Comparison of ENCODE assay signal across 8 mouse cellular contexts in genomic region chr11:30209495-30209894, GRCm38 (mm10). TPM values are rescaled to one million over a fixed set of nuclear protein-coding genes. Genes with fewer than 3 reads are reported as not detected.
DNase-seq lines count a peak whose midpoint lies in the region; ATAC-seq lines count a peak whose summit lies in the region.

No protein-coding gene starts in this region.

- H3K4me2 ChIP-seq in hindbrain, embryonic 16.5 days (ENCODE audit: low read length), result no peak overlapping the region

- no peak for DNase-seq in hindbrain, embryonic 10.5 days (ENCODE audit: low spot score)
- DNase-seq in adrenal gland, postnatal 10 days, result peak; percentile 62
- DNase-seq in heart, postnatal 25 days (ENCODE audit: low spot score), result peak; percentile 17
- DNase-seq in lung, postnatal 10 days, result peak; percentile 33
- no peak for DNase-seq in thymus, postnatal 4 days
- no peak for DNase-seq in layer of hippocampus, adult 8-10 months (ENCODE audit: low spot score in 2 of 2)
- no peak for DNase-seq in thymus, postnatal 14 days

- H3K9ac ChIP-seq in hindbrain, embryonic 16.5 days (ENCODE audit: low read depth, low read length), result no peak overlapping the region

- intact Hi-C loops in heart, postnatal 25 days (cut with DNase I), result no loop called here

- no peaks in the 10 kb centered on the region for H3K9me3 ChIP-seq in hindbrain, embryonic 16.5 days (ENCODE audit: control insufficient read depth, low read length)
- no peaks in the 10 kb centered on the region for H3K9me3 ChIP-seq in hindbrain, embryonic 10.5 days

- H3K4me1 ChIP-seq in hindbrain, embryonic 16.5 days (ENCODE audit: control insufficient read depth, insufficient read depth, low read depth, low read length), result peaks cover 5% of the 10 kb centered on the region
- H3K4me1 ChIP-seq in hindbrain, embryonic 10.5 days (replicated peaks), result peaks cover 11% of the 10 kb centered on the region

- 38% methylated on average over 4 of the region's 4 CpGs for WGBS in hindbrain, embryonic 16.5 days
- 81% methylated on average over 4 of the region's 4 CpGs for WGBS in hindbrain, embryonic 10.5 days

- H3K36me3 ChIP-seq in hindbrain, embryonic 16.5 days (ENCODE audit: control insufficient read depth, insufficient read depth, low read length), result no peaks in the 10 kb centered on the region
- 0 out of 2 replicates have a peak, but pooled peaks cover 4% of the 10 kb centered on the region for H3K36me3 ChIP-seq in hindbrain, embryonic 10.5 days

- no peak overlapping the region for H3K4me3 ChIP-seq in hindbrain, embryonic 16.5 days (ENCODE audit: low read length)
- H3K4me3 ChIP-seq in hindbrain, embryonic 10.5 days, result no peak overlapping the region

- ATAC-seq in hindbrain, embryonic 16.5 days, result 0 out of 2 replicates have a peak, but pooled peaks have one; percentile 10

- H3K27me3 ChIP-seq in hindbrain, embryonic 16.5 days (replicated peaks; ENCODE audit: control insufficient read depth, insufficient read depth, low read length), result no peaks in the 10 kb centered on the region
- H3K27me3 ChIP-seq in hindbrain, embryonic 10.5 days (ENCODE audit: insufficient read depth, poor library complexity, severe bottlenecking), result no peaks in the 10 kb centered on the region

- H3K27ac ChIP-seq in hindbrain, embryonic 16.5 days (ENCODE audit: low read depth, low read length), result no peak overlapping the region
- no peak overlapping the region for H3K27ac ChIP-seq in hindbrain, embryonic 10.5 days

RNA-seq across cellular contexts. Expression of gene Sptbn1, which starts 58.5 kb away (rescaled TPM):
- 182 and 196 TPM in 2 replicates for polyA plus RNA-seq in hindbrain, embryonic 16.5 days (2015; fragmentation: Nextera tagmentation; extraction: Ambion mirVana)
- polyA plus RNA-seq in hindbrain, embryonic 10.5 days (2016; fragmentation: Nextera tagmentation; extraction: Ambion mirVana), result 60.1 and 68.8 TPM in 2 replicates
- 100 to 1,000 TPM; 262 to 303 TPM for total RNA-seq in adrenal gland, postnatal 10 days (2021)
- 100 to 1,000 TPM; 487 to 529 TPM for total RNA-seq in heart, postnatal 25 days (2021)
- 100 to 1,000 TPM; 536 to 568 (median 551) TPM for total RNA-seq in layer of hippocampus, adult 8-10 months (2022)

Comparison
In these comparisons a context has a peak if more than half of its experiments do, and no peak if none do; other contexts are left out.
1. DNase-seq: peak in adrenal gland, postnatal 10 days (single experiment), heart, postnatal 25 days (single experiment) and lung, postnatal 10 days (single experiment); none in hindbrain, embryonic 10.5 days (single experiment), thymus, postnatal 4 days (single experiment), layer of hippocampus, adult 8-10 months (0 of 2) and thymus, postnatal 14 days (single experiment).